Mouse (Mus musculus) CH12.LX (cell line): ENCODE results near the gene Cdh5. TPM values are rescaled to one million over a fixed set of nuclear protein-coding genes. Genes with fewer than 3 reads are reported as not detected.
A peak's percentile ranks its signal among the peaks of the same experiment; 100 is the strongest.

Source experiments
- DNase-seq: peaks from one replicate; pipeline ENCODE4 v3.0.0-alpha.2; 2013; ENCODE audit errors: extremely low read depth
- H3K27ac ChIP-seq: 2 replicates; pipeline ENCODE4 v1.5.1; 2012; ENCODE audit warnings: low read depth, mild to moderate bottlenecking, control low read depth, moderate library complexity; ENCODE audit not compliant: insufficient read depth
- H3K27me3 ChIP-seq: replicated peaks from 2 replicates; pipeline ENCODE3; 2012; ENCODE audit warnings: inconsistent platforms
- H3K36me3 ChIP-seq, 2 experiments: replicated peaks in 1 of 2; 2 replicates each; pipeline versions ENCODE3 to v1.6.1; 2012; ENCODE audit warnings: inconsistent platforms in 1 of 2, low read length in 1 of 2, mild to moderate bottlenecking in 1 of 2, mixed read lengths in 1 of 2, moderate library complexity in 1 of 2; ENCODE audit not compliant: control insufficient read depth in 1 of 2, insufficient read depth in 1 of 2
- H3K4me1 ChIP-seq, 2 experiments: 2 replicates each; pipeline ENCODE4 v1.6.1; 2012; ENCODE audit warnings: inconsistent platforms in 1 of 2, moderate library complexity in 1 of 2; ENCODE audit not compliant: insufficient read depth in 2 of 2, control insufficient read depth in 1 of 2
- H3K4me2 ChIP-seq: 2 replicates; pipeline ENCODE4 v1.6.1; 2012; ENCODE audit warnings: low read depth, mild to moderate bottlenecking, control low read depth; ENCODE audit not compliant: poor library complexity, insufficient read depth, severe bottlenecking
- H3K4me3 ChIP-seq, 3 experiments: fragments of 150-350 bp in 1 of 3; sonication (generic) in 1 of 3; replicated peaks in 1 of 3; 2 replicates each; pipeline versions ENCODE3 to v1.5.1; 2011 to 2012; ENCODE audit warnings: low read depth in 2 of 3, low read length in 2 of 3, mild to moderate bottlenecking in 2 of 3, moderate library complexity in 2 of 3, control low read depth in 1 of 3, improper control_type of control experiment in 1 of 3, inconsistent platforms in 1 of 3, mixed read lengths in 1 of 3; ENCODE audit not compliant: poor library complexity in 1 of 3
- H3K79me2 ChIP-seq: replicated peaks from 2 replicates; pipeline ENCODE4 v1.6.1; 2012; ENCODE audit warnings: mild to moderate bottlenecking, moderate library complexity; ENCODE audit not compliant: control insufficient read depth, poor library complexity, insufficient read depth, severe bottlenecking; ENCODE audit errors: extremely low read depth
- H3K9ac ChIP-seq: 2 replicates; pipeline ENCODE4 v1.6.1; 2012; ENCODE audit warnings: low read depth, mild to moderate bottlenecking, control low read depth, moderate library complexity; ENCODE audit not compliant: insufficient read depth
- H3K9me3 ChIP-seq: replicated peaks from 2 replicates; pipeline ENCODE3; 2012; ENCODE audit warnings: low read length, inconsistent platforms, mixed read lengths
- BHLHE40 ChIP-seq: IDR thresholded peaks from 2 replicates; pipeline ENCODE4 v1.6.1; 2011; ENCODE audit warnings: mild to moderate bottlenecking, low read depth, low read length, improper control_type of control experiment
- CHD1 ChIP-seq: IDR thresholded peaks from 2 replicates; pipeline ENCODE4 v1.6.1; 2012; ENCODE audit warnings: low read depth, low read length, improper control_type of control experiment, inconsistent platforms
- CTCF ChIP-seq, 2 experiments: IDR thresholded peaks in 1 of 2; conservative IDR thresholded peaks in 1 of 2; 2 replicates each; pipeline ENCODE4 v1.5.1; 2011 to 2012; ENCODE audit warnings: low read depth in 2 of 2, low read length in 2 of 2, improper control_type of control experiment in 1 of 2, inconsistent platforms in 1 of 2, mild to moderate bottlenecking in 1 of 2, moderate library complexity in 1 of 2
- E2F4 ChIP-seq: IDR thresholded peaks from 2 replicates; pipeline ENCODE4 v1.6.1; 2011; ENCODE audit warnings: low read depth, low read length, improper control_type of control experiment; ENCODE audit not compliant: insufficient replicate concordance
- ELF1 ChIP-seq: IDR thresholded peaks from 2 replicates; pipeline ENCODE4 v1.6.1; 2014; ENCODE audit warnings: low read depth, mild to moderate bottlenecking, inconsistent platforms, low read length, improper control_type of control experiment
- EP300 ChIP-seq: IDR thresholded peaks from 2 replicates; pipeline ENCODE4 v1.6.1; 2011; ENCODE audit warnings: low read length, improper control_type of control experiment
- ETS1 ChIP-seq: conservative IDR thresholded peaks from 2 replicates; pipeline ENCODE4 v1.6.1; 2012; ENCODE audit warnings: low read depth, mild to moderate bottlenecking, inconsistent platforms, low read length, improper control_type of control experiment, moderate library complexity
- GABPA ChIP-seq: IDR thresholded peaks from 2 replicates; pipeline ENCODE4 v1.6.1; 2012; ENCODE audit warnings: low read depth, low read length, improper control_type of control experiment, inconsistent platforms; ENCODE audit not compliant: insufficient replicate concordance
- HCFC1 ChIP-seq: IDR thresholded peaks from 2 replicates; pipeline ENCODE4 v1.6.1; 2012; ENCODE audit warnings: low read depth, mild to moderate bottlenecking, inconsistent platforms, low read length, improper control_type of control experiment
- IRF4 ChIP-seq: IDR thresholded peaks from 2 replicates; pipeline ENCODE4 v1.6.1; 2014; ENCODE audit warnings: low read depth, mild to moderate bottlenecking, inconsistent platforms, low read length, improper control_type of control experiment
- JUN ChIP-seq: IDR thresholded peaks from 2 replicates; pipeline ENCODE4 v1.6.1; 2011; ENCODE audit warnings: low read depth, mild to moderate bottlenecking, low read length, improper control_type of control experiment, moderate library complexity; ENCODE audit not compliant: insufficient read depth
- JUND ChIP-seq: conservative IDR thresholded peaks from 2 replicates; pipeline ENCODE4 v1.6.1; 2011; ENCODE audit warnings: low read depth, low read length, improper control_type of control experiment
- MAFK ChIP-seq: IDR thresholded peaks from 2 replicates; pipeline ENCODE4 v1.6.1; 2011; ENCODE audit warnings: low read length, improper control_type of control experiment; ENCODE audit not compliant: insufficient replicate concordance
- MAX ChIP-seq: IDR thresholded peaks from 2 replicates; pipeline ENCODE4 v1.6.1; 2011; ENCODE audit warnings: low read length, improper control_type of control experiment
- MAZ ChIP-seq: IDR thresholded peaks from 2 replicates; pipeline ENCODE4 v1.6.1; 2012; ENCODE audit warnings: low read depth, mild to moderate bottlenecking, inconsistent platforms, low read length, improper control_type of control experiment, moderate library complexity
- MXI1 ChIP-seq: IDR thresholded peaks from 2 replicates; pipeline ENCODE4 v1.6.1; 2011; ENCODE audit warnings: mild to moderate bottlenecking, low read depth, low read length, improper control_type of control experiment
- MYC ChIP-seq: IDR thresholded peaks from 2 replicates; pipeline ENCODE4 v1.6.1; 2011; ENCODE audit warnings: low read depth, mild to moderate bottlenecking, improper control_type of control experiment, low read length
- NELFE ChIP-seq: IDR thresholded peaks from 2 replicates; pipeline ENCODE4 v1.6.1; 2011; ENCODE audit warnings: low read depth, low read length, improper control_type of control experiment
- NRF1 ChIP-seq: IDR thresholded peaks from 2 replicates; pipeline ENCODE4 v1.6.1; 2014; ENCODE audit warnings: low read depth, mild to moderate bottlenecking, inconsistent platforms, low read length, improper control_type of control experiment, moderate library complexity
- POLR2A ChIP-seq: IDR thresholded peaks from 2 replicates; pipeline ENCODE4 v1.6.1; 2011; ENCODE audit warnings: low read depth, mild to moderate bottlenecking, improper control_type of control experiment, low read length
- RCOR1 ChIP-seq: conservative IDR thresholded peaks from 2 replicates; pipeline ENCODE4 v1.6.1; 2012; ENCODE audit warnings: low read depth, mild to moderate bottlenecking, inconsistent platforms, low read length, improper control_type of control experiment
- SIN3A ChIP-seq: IDR thresholded peaks from 2 replicates; pipeline ENCODE4 v1.6.1; 2012; ENCODE audit warnings: low read length, improper control_type of control experiment, inconsistent platforms
- SMC3 ChIP-seq: IDR thresholded peaks from 2 replicates; pipeline ENCODE4 v1.6.1; 2011; ENCODE audit warnings: low read depth, low read length, improper control_type of control experiment
- TBP ChIP-seq: conservative IDR thresholded peaks from 2 replicates; pipeline ENCODE4 v1.6.1; 2011; ENCODE audit warnings: low read depth, low read length, improper control_type of control experiment
- TCF12 ChIP-seq: IDR thresholded peaks from 2 replicates; pipeline ENCODE4 v1.6.1; 2014; ENCODE audit warnings: low read depth, mild to moderate bottlenecking, inconsistent platforms, low read length, improper control_type of control experiment
- USF1 ChIP-seq: IDR thresholded peaks from 2 replicates; pipeline ENCODE4 v1.6.1; 2014; ENCODE audit warnings: low read depth, mild to moderate bottlenecking, inconsistent platforms, low read length, improper control_type of control experiment
- USF2 ChIP-seq: conservative IDR thresholded peaks from 2 replicates; pipeline ENCODE4 v1.6.1; 2011; ENCODE audit warnings: low read depth, low read length, improper control_type of control experiment
- ZKSCAN1 ChIP-seq: IDR thresholded peaks from 2 replicates; pipeline ENCODE4 v1.6.1; 2012; ENCODE audit warnings: low read depth, inconsistent platforms, low read length, improper control_type of control experiment, borderline replicate concordance
- ZMIZ1 ChIP-seq: IDR thresholded peaks from 2 replicates; pipeline ENCODE4 v1.6.1; 2012; ENCODE audit warnings: low read depth, mild to moderate bottlenecking, inconsistent platforms, low read length, improper control_type of control experiment
- ZNF384 ChIP-seq: IDR thresholded peaks from 2 replicates; pipeline ENCODE4 v1.6.1; 2012; ENCODE audit warnings: low read depth, low read length, improper control_type of control experiment, inconsistent platforms
- dilution Hi-C: fragments of 300-500 bp; cut with MboI; formaldehyde crosslinking; loops from 2 replicates; pipeline ENCODE4 v1.14.3; 2020; ENCODE audit warnings: low sequenced_read_pairs; ENCODE audit not compliant: extremely low pct_unique_long_range_greater_than_20kb, extremely low pct_ligation_motif_present
- in situ Hi-C: fragments of 300-500 bp; cut with MboI; formaldehyde crosslinking; loops from 3 replicates; pipeline ENCODE4 v1.14.3; 2019; ENCODE audit warnings: low sequenced_read_pairs, low pct_ligation_motif_present, low pct_unique_long_range_greater_than_20kb, mixed read lengths
- polyA plus RNA-seq: library from polyadenylated mRNA; unstranded; fragments of >175 nt; gene quantifications from 2 replicates; pipeline ENCODE4 v1.2.1, GENCODE M21; 2012; ENCODE audit warnings: low read depth; ENCODE audit not compliant: insufficient read length
- total RNA-seq, 2 experiments: library from RNA; depleted of rRNA; stranded (reverse); fragments of 300-350 nt in 1 of 2; fragments of >200 nt in 1 of 2; gene quantifications; 2 replicates each; pipeline ENCODE4 v1.2.3; 2012 to 2014

Gene Cdh5
- total and polyA plus RNA-seq, 3 experiments = 0.25 to 1.8 (median 0.48) TPM

- Histone ChIP-seq H3K4me2 (no peak overlapping the region), H3K27ac (0 out of 2 replicates have a peak overlapping the region, but pooled peaks have one; percentile 8), H3K4me1 (peaks cover 5 to 17% of the 10 kb centered on the region in 2 experiments), H3K36me3 (no peaks in the 10 kb centered on the region), H3K9ac (no peak overlapping the region), H3K4me3 (peak overlapping the region in 1 of 3 experiments; percentile 1), H3K79me2 (no peaks in the 10 kb centered on the region), H3K27me3 (no peaks in the 10 kb centered on the region), H3K9me3 (no peaks in the 10 kb centered on the region)
- TF ChIP-seq MAZ (no peak), HCFC1 (peak; percentile 48), JUN (peak; percentile 19; the same call in 1 of the 2 replicates), MXI1 (no peak), ZMIZ1 (no peak), E2F4 (no peak), EP300 (peak; percentile 68), SMC3 (no peak), TBP (no peak), USF1 (no peak), POLR2A (no peak), USF2 (no peak), TCF12 (0 out of 2 replicates have a peak, but pooled peaks have one; percentile 15), ZKSCAN1 (no peak), MAX (no peak), JUND (peak; percentile 63), NRF1 (no peak), NELFE (no peak), IRF4 (peak; percentile 83), MAFK (0 out of 2 replicates have a peak, but pooled peaks have one; percentile 13), GABPA (no peak), ETS1 (peak; percentile 56), RCOR1 (no peak), MYC (no peak), CTCF (conservative IDR thresholded peaks at IDR 0.05 in 1 of 2, IDR thresholded peaks at IDR 0.05 in 1 of 2; ENCODE audit: low read depth in 2 of 2, low read length in 2 of 2) (no peak), ZNF384 (no peak), SIN3A (no peak), CHD1 (no peak), BHLHE40 (peak; percentile 68), ELF1 (peak; percentile 58)
- dilution Hi-C loops = no loop called here
- in situ Hi-C loops = no loop called here
- peak; percentile 84 for DNase-seq
These were observed 9.2 kb downstream of the Cdh5 start for GRCm38 (mm10) chr8:104110498-104111134.
